Mouse (Mus musculus): ENCODE results near the gene Ets1. TPM values are rescaled to one million over a fixed set of nuclear protein-coding genes. Genes with fewer than 3 reads are reported as not detected.
A peak's percentile ranks its signal among the peaks of the same experiment; 100 is the strongest.

The Ets1 gene
- polyA plus RNA-seq, 1 experiment from 2014 or later = 18.1 TPM

GRCm38 (mm10) chr9:32614191-32614590, 21.8 kb upstream of the Ets1 start:
- DNase-seq = no peak
- Histone ChIP-seq H3K4me2 (ENCODE audit: low read depth, low read length) (no peak overlapping the region), H3K36me3 (replicated peaks; ENCODE audit: insufficient read depth, low read length) (no peaks in the 10 kb centered on the region), H3K27ac (ENCODE audit: low read depth) (0 out of 2 replicates have a peak overlapping the region, but pooled peaks have one; percentile 55), H3K27me3 (ENCODE audit: insufficient read depth, low read length) (no peaks in the 10 kb centered on the region; the same call in 1 of the 2 replicates), H3K4me3 (ENCODE audit: low read depth, low read length) (no peak overlapping the region), H3K9me3 (ENCODE audit: low read length) (no peaks in the 10 kb centered on the region), H3K4me1 (ENCODE audit: insufficient read depth) (peaks cover 4% of the 10 kb centered on the region; the same call in 1 of the 2 replicates), H3K9ac (replicated peaks) (no peak overlapping the region)
- TF ChIP-seq CTCF (IDR thresholded peaks at IDR 0.05; ENCODE audit: low read depth) (no peak), EP300 (IDR thresholded peaks at IDR 0.05; ENCODE audit: low read depth) (no peak)
- 70% methylated on average over 9 of the region's 9 CpGs for WGBS (ENCODE audit: insufficient replicate concordance)
- no peak for ATAC-seq

- H3K4me1 ChIP-seq (ENCODE audit: insufficient read depth) = no peaks in the 10 kb centered on the region
- 72% methylated on average over 6 of the region's 6 CpGs for WGBS (ENCODE audit: insufficient replicate concordance)
- ATAC-seq = no peak
- TF ChIP-seq CTCF (IDR thresholded peaks at IDR 0.05; ENCODE audit: low read depth) (no peak), EP300 (IDR thresholded peaks at IDR 0.05; ENCODE audit: low read depth) (no peak)
- H3K9ac ChIP-seq (replicated peaks) = no peak overlapping the region
- H3K4me3 ChIP-seq (ENCODE audit: low read depth, low read length) = no peak overlapping the region
- no peak overlapping the region for H3K27ac ChIP-seq (ENCODE audit: low read depth)
- DNase-seq = no peak
- no peaks in the 10 kb centered on the region for H3K9me3 ChIP-seq (ENCODE audit: low read length)
- no peaks in the 10 kb centered on the region; the same call in 1 of the 2 replicates for H3K27me3 ChIP-seq (ENCODE audit: insufficient read depth, low read length)
- H3K4me2 ChIP-seq (ENCODE audit: low read depth, low read length) = no peak overlapping the region
- H3K36me3 ChIP-seq (replicated peaks; ENCODE audit: insufficient read depth, low read length) = no peaks in the 10 kb centered on the region
Observed at GRCm38 (mm10) chr9:32615461-32615860, 20.6 kb upstream of the Ets1 start.

- H3K27me3 ChIP-seq (ENCODE audit: insufficient read depth, low read length) = no peaks in the 10 kb centered on the region; the same call in 1 of the 2 replicates
- no peaks in the 10 kb centered on the region for H3K9me3 ChIP-seq (ENCODE audit: low read length)
- peak overlapping the region; percentile 55; the same call in 1 of the 2 replicates for H3K27ac ChIP-seq (ENCODE audit: low read depth)
- no peak for TF ChIP-seq EP300 (IDR thresholded peaks at IDR 0.05; ENCODE audit: low read depth)
- TF ChIP-seq CTCF (IDR thresholded peaks at IDR 0.05; ENCODE audit: low read depth) = no peak
- ATAC-seq = 0 out of 2 replicates have a peak, but pooled peaks have one; percentile 35
- no peaks in the 10 kb centered on the region for H3K36me3 ChIP-seq (replicated peaks; ENCODE audit: insufficient read depth, low read length)
- peak; percentile 37 for DNase-seq
- H3K9ac ChIP-seq (replicated peaks) = no peak overlapping the region
- no peak overlapping the region for H3K4me2 ChIP-seq (ENCODE audit: low read depth, low read length)
- H3K4me1 ChIP-seq (ENCODE audit: insufficient read depth) = no peaks in the 10 kb centered on the region
- H3K4me3 ChIP-seq (ENCODE audit: low read depth, low read length) = no peak overlapping the region
- 20% methylated on average over 7 of the region's 7 CpGs for WGBS (ENCODE audit: insufficient replicate concordance)
Observed at GRCm38 (mm10) chr9:32615986-32616385, 20.0 kb upstream of the Ets1 start.

- ATAC-seq = no peak
Observed at GRCm38 (mm10) chr9:32616516-32617429, 19.2 kb upstream of the Ets1 start.

GRCm38 (mm10) chr9:32617430-32617768, 18.6 kb upstream of the Ets1 start:
- peak; percentile 52 for DNase-seq
- WGBS (ENCODE audit: insufficient replicate concordance) = 44% methylated on average over 5 of the region's 5 CpGs

More at GRCm38 (mm10) chr9:32616516-32617429, 19.2 kb upstream of the Ets1 start:
- Histone ChIP-seq H3K4me3 (ENCODE audit: low read depth, low read length) (no peak overlapping the region), H3K9ac (replicated peaks) (no peak overlapping the region), H3K27me3 (ENCODE audit: insufficient read depth, low read length) (no peaks in the 10 kb centered on the region; the same call in 1 of the 2 replicates), H3K27ac (ENCODE audit: low read depth) (peak overlapping the region; percentile 55; the same call in 1 of the 2 replicates), H3K4me2 (ENCODE audit: low read depth, low read length) (no peak overlapping the region), H3K36me3 (replicated peaks; ENCODE audit: insufficient read depth, low read length) (no peaks in the 10 kb centered on the region), H3K4me1 (ENCODE audit: insufficient read depth) (no peaks in the 10 kb centered on the region), H3K9me3 (ENCODE audit: low read length) (no peaks in the 10 kb centered on the region)
- TF ChIP-seq CTCF (IDR thresholded peaks at IDR 0.05; ENCODE audit: low read depth) (no peak), EP300 (IDR thresholded peaks at IDR 0.05; ENCODE audit: low read depth) (no peak)
- 65% methylated on average over 5 of the region's 5 CpGs for WGBS (ENCODE audit: insufficient replicate concordance)
- DNase-seq = no peak

GRCm38 (mm10) chr9:32618544-32619120, 17.4 kb upstream of the Ets1 start:
- no peak for ATAC-seq
- no peak for DNase-seq
- 72% methylated on average over 9 of the region's 9 CpGs for WGBS (ENCODE audit: insufficient replicate concordance)

More at GRCm38 (mm10) chr9:32617430-32617768, 18.6 kb upstream of the Ets1 start:
- Histone ChIP-seq H3K27ac (ENCODE audit: low read depth) (no peak overlapping the region), H3K36me3 (replicated peaks; ENCODE audit: insufficient read depth, low read length) (no peaks in the 10 kb centered on the region), H3K4me2 (ENCODE audit: low read depth, low read length) (no peak overlapping the region), H3K27me3 (ENCODE audit: insufficient read depth, low read length) (no peaks in the 10 kb centered on the region; the same call in 1 of the 2 replicates), H3K9ac (replicated peaks) (no peak overlapping the region), H3K4me1 (ENCODE audit: insufficient read depth) (no peaks in the 10 kb centered on the region), H3K9me3 (ENCODE audit: low read length) (no peaks in the 10 kb centered on the region), H3K4me3 (ENCODE audit: low read depth, low read length) (no peak overlapping the region)
- TF ChIP-seq EP300 (IDR thresholded peaks at IDR 0.05; ENCODE audit: low read depth) = no peak
- no peak for TF ChIP-seq CTCF (IDR thresholded peaks at IDR 0.05; ENCODE audit: low read depth)
- ATAC-seq = no peak

More at GRCm38 (mm10) chr9:32618544-32619120, 17.4 kb upstream of the Ets1 start:
- Histone ChIP-seq H3K27ac (ENCODE audit: low read depth) (no peak overlapping the region), H3K36me3 (replicated peaks; ENCODE audit: insufficient read depth, low read length) (no peaks in the 10 kb centered on the region), H3K4me2 (ENCODE audit: low read depth, low read length) (no peak overlapping the region), H3K4me3 (ENCODE audit: low read depth, low read length) (no peak overlapping the region), H3K27me3 (ENCODE audit: insufficient read depth, low read length) (no peaks in the 10 kb centered on the region; the same call in 1 of the 2 replicates), H3K4me1 (ENCODE audit: insufficient read depth) (no peaks in the 10 kb centered on the region), H3K9ac (replicated peaks) (no peak overlapping the region), H3K9me3 (ENCODE audit: low read length) (no peaks in the 10 kb centered on the region)
- TF ChIP-seq CTCF (IDR thresholded peaks at IDR 0.05; ENCODE audit: low read depth) (no peak), EP300 (IDR thresholded peaks at IDR 0.05; ENCODE audit: low read depth) (no peak)
